Mouse (Mus musculus) kidney, postnatal 0 days (tissue): ENCODE data around the gene Arhgef6. TPM values are rescaled to one million over a fixed set of nuclear protein-coding genes. Genes with fewer than 3 reads are reported as not detected.

Source experiments
- ATAC-seq: fragments of 200-750 bp; cut with Nextera tagmentation; replicated peaks from 2 replicates; pipeline ENCODE4 v1.8.0; 2017; ENCODE audit warnings: low read depth, moderate number of reproducible peaks, moderate TSS enrichment, moderate library complexity; ENCODE audit not compliant: low FRiP score
- DNase-seq: peaks from one replicate; pipeline ENCODE4 v3.0.0-alpha.2; 2016; ENCODE audit warnings: low spot score
- H3K27ac ChIP-seq: fragments of 300-500 bp; sonication (generic); 2 replicates; pipeline ENCODE4 v1.5.1; 2014; ENCODE audit warnings: mild to moderate bottlenecking
- H3K27me3 ChIP-seq: fragments of 300-500 bp; sonication (generic); 2 replicates; pipeline ENCODE4 v1.6.1; 2014; ENCODE audit warnings: low read length, mixed read lengths; ENCODE audit not compliant: insufficient read depth
- H3K36me3 ChIP-seq: fragments of 300-500 bp; sonication (generic); 2 replicates; pipeline ENCODE4 v1.6.1; 2014; ENCODE audit warnings: low read length, mixed read lengths; ENCODE audit not compliant: insufficient read depth
- H3K4me1 ChIP-seq: fragments of 300-500 bp; sonication (generic); replicated peaks from 2 replicates; pipeline ENCODE4 v1.6.1; 2014; ENCODE audit warnings: antibody characterized with exemption, low read length, mixed read lengths; ENCODE audit not compliant: insufficient read depth
- H3K4me2 ChIP-seq: fragments of 300-500 bp; sonication (generic); 2 replicates; pipeline ENCODE4 v1.6.1; 2014; ENCODE audit warnings: mild to moderate bottlenecking, low read length, moderate library complexity, mixed read lengths
- H3K4me3 ChIP-seq: fragments of 300-500 bp; sonication (generic); replicated peaks from 2 replicates; pipeline ENCODE4 v1.5.1; 2014; ENCODE audit warnings: low read depth, low read length
- H3K9ac ChIP-seq: fragments of 300-500 bp; sonication (generic); 2 replicates; pipeline ENCODE4 v1.6.1; 2014; ENCODE audit warnings: low read depth, low read length
- H3K9me3 ChIP-seq: fragments of 300-500 bp; sonication (generic); replicated peaks from 2 replicates; pipeline ENCODE4 v1.6.1; 2016; ENCODE audit warnings: low read length, inconsistent platforms, mixed read lengths
- CTCF ChIP-seq: IDR thresholded peaks from 2 replicates; pipeline ENCODE4 v1.5.1; 2016; ENCODE audit warnings: antibody characterized with exemption, low read depth, mild to moderate bottlenecking, moderate library complexity
- WGBS: fragments of 180-500 bp; shearing (Covaris S2); extraction: QIAGEN DNeasy Blood & Tissue Kit; methylation state at CpG from one replicate; pipeline ENCODE4 v1.1.7; 2014; 5-methylcytosine and 5-hydroxymethylcytosine counted together
- polyA plus RNA-seq: library from polyadenylated mRNA; unstranded; fragments of >200 nt; fragmentation: Nextera tagmentation; extraction: Ambion mirVana; gene quantifications from 2 replicates; pipeline ENCODE4 v1.2.1, GENCODE M21; 2015

Arhgef6 gene
- polyA plus RNA-seq, 1 experiment from 2014 or later, result 6.1 TPM

- Histone ChIP-seq H3K27me3 (no peaks in the 10 kb centered on the region), H3K4me2 (no peak overlapping the region), H3K4me1 (no peaks in the 10 kb centered on the region), H3K4me3 (no peak overlapping the region), H3K9ac (no peak overlapping the region), H3K36me3 (no peaks in the 10 kb centered on the region), H3K9me3 (no peaks in the 10 kb centered on the region), H3K27ac (no peak overlapping the region)
- ATAC-seq (no peak), DNase-seq (no peak)
- no peak for TF ChIP-seq CTCF
- WGBS, result 48% methylated on average over 6 of the region's 6 CpGs
Measured at GRCm38 (mm10) chrX:57277560-57278335, 60.8 kb downstream of the Arhgef6 start.

- DNase-seq, result no peak
- no peaks in the 10 kb centered on the region for H3K9me3 ChIP-seq
- no peak overlapping the region for H3K4me3 ChIP-seq
- no peak for TF ChIP-seq CTCF
- WGBS, result 68% methylated on average over 4 of the region's 4 CpGs
- no peaks in the 10 kb centered on the region for H3K36me3 ChIP-seq
- H3K27me3 ChIP-seq, result no peaks in the 10 kb centered on the region
- no peaks in the 10 kb centered on the region for H3K4me1 ChIP-seq
- no peak overlapping the region for H3K27ac ChIP-seq
- no peak overlapping the region for H3K9ac ChIP-seq
- no peak overlapping the region for H3K4me2 ChIP-seq
- no peak for ATAC-seq
Measured at GRCm38 (mm10) chrX:57263515-57263914, 75.0 kb downstream of the Arhgef6 start.

- DNase-seq (peak; percentile 15), ATAC-seq (no peak)
Measured at GRCm38 (mm10) chrX:57260744-57261143, 77.8 kb downstream of the Arhgef6 start.

GRCm38 (mm10) chrX:57253329-57254055 is 85.0 kb downstream of the Arhgef6 start:
- no peak overlapping the region for H3K4me2 ChIP-seq
- H3K9ac ChIP-seq, result no peak overlapping the region
- no peak for ATAC-seq
- H3K4me1 ChIP-seq, result no peaks in the 10 kb centered on the region
- no peak overlapping the region for H3K27ac ChIP-seq
- no peaks in the 10 kb centered on the region for H3K9me3 ChIP-seq
- no peak overlapping the region for H3K4me3 ChIP-seq
- DNase-seq, result no peak
- no peaks in the 10 kb centered on the region for H3K27me3 ChIP-seq
- 73% methylated on average over 7 of the region's 7 CpGs for WGBS
- H3K36me3 ChIP-seq, result no peaks in the 10 kb centered on the region
- TF ChIP-seq CTCF, result no peak

More at GRCm38 (mm10) chrX:57260744-57261143, 77.8 kb downstream of the Arhgef6 start:
- H3K4me3 ChIP-seq, result no peak overlapping the region
- no peaks in the 10 kb centered on the region for H3K4me1 ChIP-seq
- no peak overlapping the region for H3K4me2 ChIP-seq
- H3K9me3 ChIP-seq, result no peaks in the 10 kb centered on the region
- WGBS, result 49% methylated on average over 2 of the region's 2 CpGs
- H3K27me3 ChIP-seq, result no peaks in the 10 kb centered on the region
- peak; percentile 61 for TF ChIP-seq CTCF
- no peak overlapping the region for H3K9ac ChIP-seq
- no peaks in the 10 kb centered on the region for H3K36me3 ChIP-seq
- H3K27ac ChIP-seq, result no peak overlapping the region

- no peak overlapping the region for H3K27ac ChIP-seq
- H3K4me1 ChIP-seq, result no peaks in the 10 kb centered on the region
- no peaks in the 10 kb centered on the region for H3K9me3 ChIP-seq
- H3K27me3 ChIP-seq, result no peaks in the 10 kb centered on the region
- WGBS, result 61% methylated on average over 3 of the region's 3 CpGs
- ATAC-seq (no peak), DNase-seq (no peak)
- no peaks in the 10 kb centered on the region for H3K36me3 ChIP-seq
- no peak overlapping the region for H3K9ac ChIP-seq
- no peak overlapping the region for H3K4me2 ChIP-seq
- no peak overlapping the region for H3K4me3 ChIP-seq
- no peak for TF ChIP-seq CTCF
Measured at GRCm38 (mm10) chrX:57238572-57238971, 100.0 kb downstream of the Arhgef6 start.

GRCm38 (mm10) chrX:57235982-57236381 is 102.5 kb downstream of the Arhgef6 start:
- peak; percentile 37 for TF ChIP-seq CTCF

More at GRCm38 (mm10) chrX:57235982-57236381, 102.5 kb downstream of the Arhgef6 start:
- no peak for DNase-seq
- 66% methylated on average over 4 of the region's 4 CpGs for WGBS
- Histone ChIP-seq H3K36me3 (no peaks in the 10 kb centered on the region), H3K4me2 (no peak overlapping the region), H3K27ac (no peak overlapping the region), H3K4me1 (no peaks in the 10 kb centered on the region), H3K27me3 (no peaks in the 10 kb centered on the region), H3K9ac (no peak overlapping the region), H3K4me3 (no peak overlapping the region), H3K9me3 (no peaks in the 10 kb centered on the region)
- no peak for ATAC-seq
